Comparison of ENCODE assay signal across 26 mouse cellular contexts in the genomic region with DNA sequence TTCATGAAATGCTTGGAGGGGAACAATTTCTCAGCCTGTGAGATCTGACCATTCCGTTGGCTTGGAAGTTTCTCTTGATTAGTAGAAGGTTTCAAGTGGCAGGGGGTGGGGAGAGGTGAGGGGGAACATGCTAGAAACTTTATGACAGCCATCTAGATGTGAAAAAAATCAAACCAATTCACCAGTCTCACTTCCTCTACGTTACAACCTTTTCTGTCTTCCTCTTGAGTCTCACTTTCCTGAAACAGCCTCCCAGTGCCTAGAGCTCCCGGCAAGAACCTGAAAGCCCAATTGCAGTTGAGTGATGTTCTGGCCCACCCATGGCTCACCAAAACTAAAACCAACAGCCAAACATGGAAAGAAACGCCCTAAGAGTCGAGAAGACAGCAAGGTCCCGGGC. TPM values are rescaled to one million over a fixed set of nuclear protein-coding genes. Genes with fewer than 3 reads are reported as not detected.
A peak's percentile ranks its signal among the peaks of the same experiment; 100 is the strongest.
DNase-seq lines count a peak whose midpoint lies in the region; ATAC-seq and TF ChIP-seq lines count a peak whose summit lies in the region.
"Had no signal": no experiment of that assay in that cellular context is flagged by ENCODE, and none has a peak within 500 bp of the region (broad histone marks: within the 10 kb centered on the region; RNA-seq: fewer than 3 reads in every experiment).

No protein-coding gene starts in this region.

- no peak overlapping the region for H3K4me2 ChIP-seq in limb, embryonic 15.5 days
- H3K4me2 ChIP-seq in embryonic facial prominence, embryonic 14.5 days (ENCODE audit: low read depth, low read length), result no peak overlapping the region
- H3K4me2 ChIP-seq: heart, embryonic 15.5 days; hindbrain, embryonic 12.5 days; intestine, embryonic 15.5 days; liver, embryonic 15.5 days; midbrain, embryonic 13.5 days had no signal

- DNase-seq in gastrocnemius, adult 2 months, result no peak
- no peak for DNase-seq in gastrocnemius, postnatal 14 days
- DNase-seq in limb, embryonic 10.5 days (ENCODE audit: low spot score), result no peak
- DNase-seq in A20 (ENCODE audit: low read depth, low spot score), result peak; percentile 75
- DNase-seq in embryonic facial prominence, embryonic 14.5 days (ENCODE audit: low spot score), result no peak
- no peak for DNase-seq in layer of hippocampus, adult 11-12 months (ENCODE audit: low spot score)
- no peak for DNase-seq in frontal cortex, postnatal 10 days (ENCODE audit: low spot score in 2 of 2)
- DNase-seq: adrenal gland, postnatal 14 days; cerebellum, adult 11-12 months; cerebellum, adult 9-11 months; gastrocnemius, postnatal 25 days; kidney, adult 2 months; layer of hippocampus, adult 9-11 months; thymus, postnatal 25 days had no signal

- ATAC-seq in limb, embryonic 15.5 days (ENCODE audit: insufficient number of reproducible peaks, low FRiP score, low TSS enrichment, low read depth), result no peak
- no peak for ATAC-seq in embryonic facial prominence, embryonic 14.5 days (ENCODE audit: low read depth)
- ATAC-seq: forebrain, embryonic 16.5 days; hindbrain, postnatal 0 days; intestine, embryonic 15.5 days; midbrain, embryonic 13.5 days had no signal

- no peak for TF ChIP-seq CTCF in gastrocnemius, adult 2 months (IDR thresholded peaks at IDR 0.05)

- intact Hi-C loops in gastrocnemius, adult 2 months (cut with DNase I), result loop anchor here (5.0 kb wide), 1 partner anchor 33 kb away; no protein-coding TSS in a partner anchor
- intact Hi-C loops in gastrocnemius, postnatal 14 days (cut with DNase I; ENCODE audit: low total_unique reads), result no loop called here

- H3K27me3 ChIP-seq in limb, embryonic 15.5 days, result no peaks in the 10 kb centered on the region
- H3K27me3 ChIP-seq in limb, embryonic 10.5 days (ENCODE audit: low read depth, poor library complexity, severe bottlenecking), result no peaks in the 10 kb centered on the region
- no peaks in the 10 kb centered on the region for H3K27me3 ChIP-seq in embryonic facial prominence, embryonic 14.5 days (replicated peaks; ENCODE audit: control insufficient read depth, insufficient read depth, low read length)
- H3K27me3 ChIP-seq: heart, embryonic 15.5 days; hindbrain, embryonic 12.5 days; intestine, embryonic 15.5 days; liver, embryonic 15.5 days; midbrain, embryonic 13.5 days had no signal

- no peaks in the 10 kb centered on the region for H3K9me3 ChIP-seq in limb, embryonic 15.5 days
- H3K9me3 ChIP-seq in limb, embryonic 10.5 days (replicated peaks), result no peaks in the 10 kb centered on the region
- no peaks in the 10 kb centered on the region for H3K9me3 ChIP-seq in embryonic facial prominence, embryonic 14.5 days (ENCODE audit: control insufficient read depth, low read length)
- H3K9me3 ChIP-seq: heart, embryonic 15.5 days; hindbrain, embryonic 12.5 days; intestine, embryonic 15.5 days; liver, embryonic 15.5 days; midbrain, embryonic 13.5 days had no signal

- 62% methylated on average over 6 of the region's 6 CpGs for WGBS in limb, embryonic 15.5 days
- 71% methylated on average over 6 of the region's 6 CpGs for WGBS in limb, embryonic 10.5 days
- 64% methylated on average over 6 of the region's 6 CpGs for WGBS in embryonic facial prominence, embryonic 14.5 days

- H3K4me3 ChIP-seq in gastrocnemius, adult 2 months, result no peak overlapping the region
- no peak overlapping the region for H3K4me3 ChIP-seq in limb, embryonic 15.5 days
- no peak overlapping the region for H3K4me3 ChIP-seq in limb, embryonic 10.5 days
- H3K4me3 ChIP-seq in embryonic facial prominence, embryonic 14.5 days (ENCODE audit: low read depth, low read length), result no peak overlapping the region
- H3K4me3 ChIP-seq: heart, embryonic 15.5 days; hindbrain, embryonic 12.5 days; intestine, embryonic 15.5 days; liver, embryonic 15.5 days; midbrain, embryonic 13.5 days had no signal

- peak overlapping the region; percentile 73 for H3K27ac ChIP-seq in gastrocnemius, adult 2 months
- H3K27ac ChIP-seq in limb, embryonic 15.5 days, result peak overlapping the region; percentile 61
- H3K27ac ChIP-seq in limb, embryonic 10.5 days, result no peak overlapping the region
- H3K27ac ChIP-seq in embryonic facial prominence, embryonic 14.5 days (replicated peaks; ENCODE audit: low read depth, low read length), result peak overlapping the region; percentile 16; the same call in 1 of the 2 replicates
- H3K27ac ChIP-seq: heart, embryonic 15.5 days; hindbrain, embryonic 12.5 days; hindbrain, postnatal 0 days; intestine, embryonic 15.5 days; kidney, postnatal 0 days; liver, embryonic 15.5 days; macrophage; midbrain, embryonic 13.5 days had no signal

- no peak overlapping the region for H3K9ac ChIP-seq in limb, embryonic 15.5 days
- no peak overlapping the region for H3K9ac ChIP-seq in embryonic facial prominence, embryonic 14.5 days (ENCODE audit: low read depth, low read length)
- H3K9ac ChIP-seq: heart, embryonic 15.5 days; hindbrain, embryonic 12.5 days; intestine, embryonic 15.5 days; liver, embryonic 15.5 days; midbrain, embryonic 13.5 days had no signal

- 0 out of 2 replicates have a peak, but pooled peaks cover 5% of the 10 kb centered on the region for H3K4me1 ChIP-seq in limb, embryonic 15.5 days
- H3K4me1 ChIP-seq in limb, embryonic 10.5 days, result peaks cover 4% of the 10 kb centered on the region; the same call in 1 of the 2 replicates
- no peaks in the 10 kb centered on the region for H3K4me1 ChIP-seq in embryonic facial prominence, embryonic 14.5 days (ENCODE audit: control insufficient read depth, insufficient read depth, low read length)
- H3K4me1 ChIP-seq: intestine, embryonic 15.5 days; liver, embryonic 15.5 days; midbrain, embryonic 13.5 days had no signal

- peaks cover 52% of the 10 kb centered on the region for H3K36me3 ChIP-seq in limb, embryonic 15.5 days
- H3K36me3 ChIP-seq in limb, embryonic 10.5 days, result peaks cover 26% of the 10 kb centered on the region
- H3K36me3 ChIP-seq in embryonic facial prominence, embryonic 14.5 days (ENCODE audit: control insufficient read depth, insufficient read depth, low read length), result peaks cover 53% of the 10 kb centered on the region
- H3K36me3 ChIP-seq: liver, embryonic 15.5 days had no signal

RNA-seq across cellular contexts. Expression of gene Sparc, which starts 28.4 kb away (rescaled TPM):
- total RNA-seq in gastrocnemius, adult 2 months (2021), result 100 to 1,000 TPM; 276 to 473 TPM
- 1,000 to 10,000 TPM; 1,630 to 1,800 TPM for total RNA-seq in gastrocnemius, postnatal 14 days (2021)
- polyA plus RNA-seq in limb, embryonic 15.5 days (2015; fragmentation: Nextera tagmentation; extraction: Ambion mirVana), result 3,190 and 4,050 TPM in 2 replicates
- polyA plus RNA-seq in limb, embryonic 10.5 days (2016; fragmentation: Nextera tagmentation; extraction: Ambion mirVana), result 183 and 211 TPM in 2 replicates
- polyA plus RNA-seq in embryonic facial prominence, embryonic 14.5 days (2014; fragmentation: Nextera tagmentation; extraction: Ambion mirVana), result 2,713 and 3,340 TPM in 2 replicates

RNA-seq across cellular contexts. Expression of gene Fat2, which starts 58.2 kb away (rescaled TPM):
- under 1 TPM; 0.03 TPM for total RNA-seq in gastrocnemius, adult 2 months (2021)
- under 1 TPM; 0.07 to 0.18 TPM for total RNA-seq in gastrocnemius, postnatal 14 days (2021)
- 0.99 and 1.1 TPM in 2 replicates for polyA plus RNA-seq in limb, embryonic 15.5 days (2015; fragmentation: Nextera tagmentation; extraction: Ambion mirVana)
- 0.20 TPM in 2 replicates for polyA plus RNA-seq in limb, embryonic 10.5 days (2016; fragmentation: Nextera tagmentation; extraction: Ambion mirVana)
- 1.2 and 1.5 TPM in 2 replicates for polyA plus RNA-seq in embryonic facial prominence, embryonic 14.5 days (2014; fragmentation: Nextera tagmentation; extraction: Ambion mirVana)
- total RNA-seq: liver, adult 2 months had no signal
- polyA plus RNA-seq: liver, adult 2 months; liver, embryonic 15.5 days; macrophage; neural tube, embryonic 14.5 days had no signal

Comparison
In these comparisons a context has a peak if more than half of its experiments do, and no peak if none do; other contexts are left out.
1. RNA of gene Sparc, which starts 28.4 kb away (polyA plus RNA-seq): 2,713 to 3,340 TPM in embryonic facial prominence, embryonic 14.5 days and 3,190 to 4,050 TPM in limb, embryonic 15.5 days; 183 to 211 TPM in limb, embryonic 10.5 days; every median in the first group is over 10 times any median in the second.